Mouse (Mus musculus) layer of hippocampus, adult 2 months (tissue): Measurements from ENCODE around the gene Slc4a8. TPM values are rescaled to one million over a fixed set of nuclear protein-coding genes. Genes with fewer than 3 reads are reported as not detected.
A peak's percentile ranks its signal among the peaks of the same experiment; 100 is the strongest.

ENCODE experiments used
- DNase-seq, 2 experiments: peaks; one replicate each; pipeline ENCODE4 v3.0.0; 2022; ENCODE audit warnings: low spot score in 2 of 2
- H3K27ac ChIP-seq: fragments of 200-600 bp; 2 replicates; pipeline ENCODE4 v1.8.1; 2022
- H3K4me3 ChIP-seq: fragments of 200-600 bp; 2 replicates; pipeline ENCODE4 v1.8.1; 2022; ENCODE audit warnings: mild to moderate bottlenecking
- CTCF ChIP-seq: fragments of 200-600 bp; conservative IDR thresholded peaks from 2 replicates; pipeline ENCODE4 v1.8.1; 2022; ENCODE audit warnings: antibody characterized with exemption, mild to moderate bottlenecking, moderate library complexity
- total RNA-seq, 2 experiments: library from RNA; stranded (reverse); gene quantifications; 2 replicates each; pipeline ENCODE4 v1.2.3; 2021

Gene Slc4a8
- total RNA-seq, 2 experiments from 2014 or later = 77.4 to 94.2 TPM

GRCm38 (mm10) chr15:100870001-100870774 lies 108.6 kb downstream of the Slc4a8 start:
- peak; percentile 65 for TF ChIP-seq CTCF
- Histone ChIP-seq H3K27ac (peak overlapping the region; percentile 96), H3K4me3 (peak overlapping the region; percentile 70)
- peak; percentile 63 to 82 for DNase-seq

GRCm38 (mm10) chr15:100870775-100871106 lies 109.2 kb downstream of the Slc4a8 start:
- Histone ChIP-seq H3K27ac (peak overlapping the region; percentile 98), H3K4me3 (peak overlapping the region; percentile 86)
- TF ChIP-seq CTCF = no peak
- DNase-seq = peak in 1 of 2 experiments; percentile 69

GRCm38 (mm10) chr15:100871107-100872011 lies 109.8 kb downstream of the Slc4a8 start:
- Histone ChIP-seq H3K27ac (peak overlapping the region; percentile 98), H3K4me3 (peak overlapping the region; percentile 86)
- TF ChIP-seq CTCF = no peak
- DNase-seq = peak in 1 of 2 experiments; percentile 46

GRCm38 (mm10) chr15:100873155-100873554 lies 111.6 kb downstream of the Slc4a8 start:
- peak; percentile 23 to 41 for DNase-seq
- TF ChIP-seq CTCF = no peak
- Histone ChIP-seq H3K27ac (peak overlapping the region; percentile 98), H3K4me3 (peak overlapping the region; percentile 86)

Other genes starting within 250 kb of the Slc4a8 start
- gene Tfcp2, start 209.7 kb upstream of the Slc4a8 start, total RNA-seq = 10 to 100 TPM; 29.3 to 31.0 TPM
- 100 to 1,000 TPM; 106 to 107 TPM for gene Pou6f1, start 161.8 kb upstream of the Slc4a8 start, total RNA-seq
- gene Dazap2, start 146.4 kb upstream of the Slc4a8 start, total RNA-seq = 100 to 1,000 TPM; 112 to 113 TPM
- gene Smagp, start 124.8 kb upstream of the Slc4a8 start, total RNA-seq = 1 to 10 TPM; 1.1 to 1.7 TPM
- gene Bin2, start 92.2 kb upstream of the Slc4a8 start, total RNA-seq = 1 to 10 TPM; 5.3 to 5.6 TPM
- gene Cela1, start 73.8 kb upstream of the Slc4a8 start, total RNA-seq = 1 to 10 TPM; 1.3 TPM
- gene Galnt6, start 32.4 kb upstream of the Slc4a8 start, total RNA-seq = 1 to 10 TPM; 5.6 to 7.0 TPM
- gene Scn8a, start 108.1 kb downstream of the Slc4a8 start, total RNA-seq = 100 to 1,000 TPM; 245 to 263 TPM